Mouse (Mus musculus) small intestine, adult 2 months (tissue): ENCODE data around the gene Lrp10. TPM values are rescaled to one million over a fixed set of nuclear protein-coding genes. Genes with fewer than 3 reads are reported as not detected.

Experiments used
- H3K27ac ChIP-seq: fragments of 200-500 bp; 2 replicates; pipeline ENCODE4 v1.5.1; 2012; ENCODE audit warnings: low read depth, low read length, control low read depth, inconsistent platforms; ENCODE audit not compliant: insufficient read depth
- H3K27me3 ChIP-seq: fragments of 200-500 bp; 2 replicates; pipeline ENCODE4 v1.6.1; 2012; ENCODE audit warnings: mild to moderate bottlenecking, moderate library complexity, low read length, inconsistent platforms; ENCODE audit not compliant: control insufficient read depth, insufficient read depth
- H3K36me3 ChIP-seq: fragments of 200-500 bp; 2 replicates; pipeline ENCODE4 v1.6.1; 2012; ENCODE audit warnings: mild to moderate bottlenecking, low read length, control low read depth, inconsistent platforms; ENCODE audit not compliant: control insufficient read depth, insufficient read depth
- H3K4me1 ChIP-seq: fragments of 200-500 bp; 2 replicates; pipeline ENCODE4 v1.6.1; 2012; ENCODE audit warnings: low read length, inconsistent platforms, mixed read lengths; ENCODE audit not compliant: control insufficient read depth, insufficient read depth, insufficient read length
- H3K4me3 ChIP-seq: fragments of 200-500 bp; 2 replicates; pipeline ENCODE4 v1.5.1; 2012; ENCODE audit warnings: low read depth, mild to moderate bottlenecking, control low read depth, inconsistent platforms, low read length, moderate library complexity
- CTCF ChIP-seq: fragments of 200-500 bp; IDR thresholded peaks from 2 replicates; pipeline ENCODE4 v1.5.1; 2012; ENCODE audit warnings: low read depth, mild to moderate bottlenecking, control low read depth, inconsistent platforms, low read length, moderate library complexity, mixed read lengths; ENCODE audit not compliant: insufficient replicate concordance, insufficient read length; ENCODE audit errors: extremely low read depth
- POLR2A ChIP-seq: fragments of 200-500 bp; IDR thresholded peaks from 2 replicates; pipeline ENCODE4 v1.6.1; 2012; ENCODE audit warnings: low read depth, mild to moderate bottlenecking, control low read depth, inconsistent platforms, low read length, moderate library complexity
- WGBS: fragments of 180-500 bp; shearing (Covaris S2); methylation state at CpG from one replicate; pipeline ENCODE4 v1.1.7; 2018; 5-methylcytosine and 5-hydroxymethylcytosine counted together
- polyA plus RNA-seq: library from polyadenylated mRNA; depleted of rRNA; stranded (reverse); fragments of >200 nt; gene quantifications from 2 replicates; pipeline ENCODE4 v1.2.3, GENCODE M21; 2012

Lrp10 gene
- polyA plus RNA-seq, 1 experiment, result 303 TPM

- Histone ChIP-seq H3K27me3 (no peaks in the 10 kb centered on the region), H3K27ac (peak overlapping the region; percentile 75)
- 69% methylated on average over 15 of the region's 15 CpGs for WGBS
Measured at GRCm38 (mm10) chr14:54443712-54444618, 20.0 kb upstream of the Lrp10 start.

GRCm38 (mm10) chr14:54445476-54445875 is 18.5 kb upstream of the Lrp10 start:
- TF ChIP-seq POLR2A (no peak), CTCF (no peak)
- peaks cover 9% of the 10 kb centered on the region; the same call in 1 of the 2 replicates for H3K4me1 ChIP-seq
- 69% methylated on average over 3 of the region's 3 CpGs for WGBS
- H3K27ac ChIP-seq, result no peak overlapping the region
- H3K4me3 ChIP-seq, result no peak overlapping the region
- no peaks in the 10 kb centered on the region for H3K27me3 ChIP-seq
- no peaks in the 10 kb centered on the region for H3K36me3 ChIP-seq

More at GRCm38 (mm10) chr14:54443712-54444618, 20.0 kb upstream of the Lrp10 start:
- Histone ChIP-seq H3K4me1 (peaks cover 7% of the 10 kb centered on the region; the same call in 1 of the 2 replicates), H3K36me3 (peaks cover 7% of the 10 kb centered on the region), H3K4me3 (no peak overlapping the region)
- TF ChIP-seq POLR2A (no peak), CTCF (no peak)

DNA sequence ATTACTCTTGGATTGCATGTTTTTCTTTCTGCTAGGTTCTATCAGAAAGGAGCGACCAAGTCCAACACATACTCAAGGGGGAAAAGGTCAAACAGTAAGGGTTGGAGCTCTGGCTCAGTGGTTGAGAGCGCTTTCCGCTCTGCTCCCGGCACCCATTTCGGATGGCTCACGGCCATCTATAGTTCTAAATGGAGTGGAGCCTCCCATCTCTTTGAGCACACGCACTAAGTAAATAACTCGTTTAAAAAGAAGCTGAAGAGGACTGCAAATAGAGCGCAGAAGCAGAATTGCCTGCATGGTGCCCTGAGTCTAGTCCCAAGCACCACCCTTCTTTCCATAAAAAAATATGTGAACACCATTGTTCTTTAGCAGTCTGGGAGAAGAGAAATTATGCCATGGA is 10.4 kb upstream of the Lrp10 start:
- H3K27me3 ChIP-seq, result no peaks in the 10 kb centered on the region
- H3K27ac ChIP-seq, result no peak overlapping the region
- TF ChIP-seq CTCF (no peak), POLR2A (no peak)
- H3K4me3 ChIP-seq, result no peak overlapping the region
- peaks cover 10% of the 10 kb centered on the region for H3K4me1 ChIP-seq
- H3K36me3 ChIP-seq, result no peaks in the 10 kb centered on the region
- 85% methylated on average over 9 of the region's 9 CpGs for WGBS

DNA sequence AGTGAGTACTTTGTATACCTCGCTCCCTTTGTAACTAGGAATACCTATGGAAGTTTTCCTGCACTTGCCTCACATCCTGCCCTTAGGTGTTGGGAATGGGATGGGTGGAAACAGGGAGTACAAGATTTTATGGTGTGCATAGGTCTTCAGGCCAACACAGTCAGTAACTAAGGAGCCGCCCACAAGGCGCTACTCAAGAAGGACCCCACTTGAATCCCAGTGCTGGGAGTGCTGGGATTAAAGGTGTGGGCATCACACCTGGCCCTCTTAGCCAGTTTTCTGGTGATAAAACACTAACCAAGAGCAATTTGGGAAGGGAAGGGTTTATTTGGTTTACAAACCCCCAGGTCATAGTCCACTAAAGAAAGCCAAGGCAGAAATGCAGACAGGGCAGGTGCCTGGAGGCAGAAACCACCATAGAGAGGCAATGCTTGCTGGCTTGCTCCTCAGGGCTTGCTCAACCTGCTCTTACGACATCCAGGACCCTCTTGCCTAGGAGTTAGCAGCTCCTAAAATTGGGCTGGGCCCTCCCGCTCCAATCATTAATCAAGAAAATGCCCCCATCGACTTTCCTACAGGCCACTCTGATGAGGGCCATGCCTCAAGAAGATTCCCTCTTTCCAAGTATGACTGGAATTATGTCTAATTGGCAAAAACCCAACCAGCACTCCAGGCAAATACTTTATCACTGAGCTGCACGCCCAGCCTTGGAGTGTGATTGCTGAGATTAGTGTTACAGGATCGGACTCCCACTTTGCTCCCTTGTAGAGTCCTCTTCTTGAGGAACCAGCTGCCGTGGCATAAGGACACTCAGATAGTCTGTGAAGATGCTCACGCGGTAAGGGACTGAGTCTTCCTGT is 9.0 kb upstream of the Lrp10 start:
- peaks cover 8% of the 10 kb centered on the region for H3K4me1 ChIP-seq
- 26% methylated on average over 11 of the region's 11 CpGs for WGBS
- no peaks in the 10 kb centered on the region for H3K36me3 ChIP-seq
- TF ChIP-seq POLR2A, result no peak
- peak overlapping the region; percentile 44; the same call in 1 of the 2 replicates for H3K27ac ChIP-seq
- H3K4me3 ChIP-seq, result no peak overlapping the region
- H3K27me3 ChIP-seq, result no peaks in the 10 kb centered on the region

DNA sequence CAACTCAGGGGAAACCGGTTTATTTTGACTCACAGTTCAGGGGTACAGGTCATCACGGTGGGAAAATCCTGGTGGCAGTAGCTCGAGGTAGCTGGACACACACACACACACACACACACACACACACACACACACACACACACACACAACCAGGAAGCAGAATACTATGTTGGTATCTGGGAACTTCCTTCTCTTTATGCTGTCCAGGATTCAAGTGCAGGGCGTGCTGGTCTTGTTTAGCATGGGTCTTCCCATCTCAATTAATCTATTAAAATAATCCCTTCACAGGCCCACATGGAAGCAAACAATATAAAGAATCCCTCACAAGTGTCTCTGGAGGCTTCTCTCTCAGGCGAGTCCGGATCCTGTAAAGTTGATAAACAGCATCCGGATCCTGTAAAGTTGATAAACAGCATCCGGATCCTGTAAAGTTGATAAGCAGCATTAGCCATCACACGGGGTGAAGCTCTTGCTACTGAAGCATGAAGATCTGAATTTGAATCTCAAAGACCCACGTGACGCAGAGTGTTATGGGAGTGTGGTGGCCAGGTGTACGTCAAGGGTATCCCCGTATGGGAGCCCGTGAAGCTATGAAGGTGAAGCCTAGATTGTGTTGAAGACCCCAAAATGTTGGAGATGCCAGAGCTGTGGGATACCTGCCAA is 5.9 kb upstream of the Lrp10 start:
- H3K27ac ChIP-seq, result no peak overlapping the region
- H3K4me3 ChIP-seq, result no peak overlapping the region
- H3K36me3 ChIP-seq, result no peaks in the 10 kb centered on the region
- peaks cover 8% of the 10 kb centered on the region for H3K4me1 ChIP-seq
- H3K27me3 ChIP-seq, result no peaks in the 10 kb centered on the region
- 83% methylated on average over 14 of the region's 14 CpGs for WGBS
- TF ChIP-seq CTCF, result no peak

GRCm38 (mm10) chr14:54462146-54462545 is 1.8 kb upstream of the Lrp10 start:
- no peak overlapping the region for H3K4me3 ChIP-seq
- 34% methylated on average over 4 of the region's 4 CpGs for WGBS
- peaks cover 10% of the 10 kb centered on the region for H3K36me3 ChIP-seq
- no peaks in the 10 kb centered on the region for H3K4me1 ChIP-seq
- H3K27me3 ChIP-seq, result no peaks in the 10 kb centered on the region
- TF ChIP-seq CTCF, result no peak
- no peak for TF ChIP-seq POLR2A
- H3K27ac ChIP-seq, result no peak overlapping the region
